Comparison of ENCODE assay signal across 10 mouse cellular contexts in genomic region chr1:169485408-169485885, GRCm38 (mm10). TPM values are rescaled to one million over a fixed set of nuclear protein-coding genes. Genes with fewer than 3 reads are reported as not detected.
DNase-seq lines count a peak whose midpoint lies in the region; ATAC-seq and TF ChIP-seq lines count a peak whose summit lies in the region.
"Had no signal": no experiment of that assay in that cellular context is flagged by ENCODE, and none has a peak within 500 bp of the region (broad histone marks: within the 10 kb centered on the region; RNA-seq: fewer than 3 reads in every experiment).

No protein-coding gene starts in this region.

- ATAC-seq in Patski: peak; percentile 57
- ATAC-seq in frontal cortex, adult (ENCODE audit: low TSS enrichment): peak; percentile 75

- H3K27me3 ChIP-seq in Patski: peaks cover 8% of the 10 kb centered on the region
- H3K27me3 ChIP-seq: embryonic facial prominence, embryonic 13.5 days; limb, embryonic 13.5 days had no signal

- intact Hi-C loops in left cerebral cortex, postnatal 25 days (cut with DNase I): no loop called here

- DNase-seq in MN1 (ENCODE audit: low spot score) (peak; percentile 27), Patski (ENCODE audit: low read depth, low spot score) (peak; percentile 27)
- DNase-seq in left cerebral cortex, postnatal 25 days (ENCODE audit: low spot score in 2 of 2): peak; percentile 41 to 69
- DNase-seq in T-cell, adult 2 months (ENCODE audit: low spot score): no peak
- DNase-seq in kidney, postnatal 4 days: no peak
- DNase-seq in urinary bladder, adult 18-20 months (ENCODE audit: low spot score in 2 of 2): no peak
- DNase-seq: heart, postnatal 14 days had no signal

- in situ Hi-C loops in Patski (cut with MboI; ENCODE audit: low pct_unique_long_range_greater_than_20kb): no loop called here

- TF ChIP-seq CTCF in Patski (IDR thresholded peaks at IDR 0.05): no peak

- POLR2A ChIA-PET in Patski (lab: Charles Lee): no interaction called here

- CTCF ChIA-PET in Patski (lab: Charles Lee): interaction anchor here (2.5 kb wide), 1 partner anchor 11 kb away, joined by 11 read pairs; no protein-coding TSS in a partner anchor

RNA-seq across cellular contexts. Expression of gene Nuf2, which starts 45.8 kb away (rescaled TPM):
- polyA plus RNA-seq in Patski (2021): 39.7 TPM
- total RNA-seq in left cerebral cortex, postnatal 25 days (2021): 1 to 10 TPM; 1.9 to 2.1 TPM

Comparison
In these comparisons a context has a peak if more than half of its experiments do, and no peak if none do; other contexts are left out.
1. DNase-seq: peak in MN1 (single experiment), Patski (single experiment) and left cerebral cortex, postnatal 25 days (2 of 2); none in T-cell, adult 2 months (single experiment), kidney, postnatal 4 days (0 of 2) and urinary bladder, adult 18-20 months (0 of 2).